Comparison of ENCODE assay signal across 8 mouse cellular contexts in the genomic region with DNA sequence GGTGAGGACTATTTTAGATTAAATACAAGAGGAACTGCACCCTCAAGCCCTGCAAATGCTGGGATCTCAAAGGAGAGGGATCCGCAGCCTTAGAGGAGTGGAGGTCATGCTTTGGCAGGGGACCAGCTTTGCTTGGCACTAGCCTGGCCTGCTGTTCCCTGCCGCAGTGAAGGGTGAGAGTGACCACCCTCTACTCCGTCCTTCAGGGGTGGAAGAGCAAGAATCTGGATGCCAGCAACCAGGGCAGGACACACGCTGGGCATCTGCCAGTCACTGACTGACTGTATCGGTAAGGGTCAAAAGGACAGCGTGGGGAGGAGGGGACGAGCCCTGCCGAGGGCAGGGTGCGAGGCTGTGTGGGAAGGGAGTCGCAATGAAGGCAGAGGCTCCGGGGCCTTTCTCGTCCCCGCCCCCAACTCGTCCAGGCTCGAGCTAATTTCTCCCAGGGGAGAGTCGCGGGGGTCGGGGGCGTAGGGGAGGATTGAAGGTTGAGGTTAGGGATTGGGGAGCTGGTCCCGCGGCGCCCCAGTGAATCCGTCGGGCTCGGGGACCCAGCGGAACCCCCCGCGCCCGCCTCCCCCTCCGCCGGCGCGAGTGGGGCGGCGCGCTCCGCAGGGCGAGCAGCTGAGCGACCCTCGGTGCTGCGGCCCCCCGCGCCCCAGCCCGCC. TPM values are rescaled to one million over a fixed set of nuclear protein-coding genes. Genes with fewer than 3 reads are reported as not detected.
DNase-seq lines count a peak whose midpoint lies in the region; ATAC-seq and TF ChIP-seq lines count a peak whose summit lies in the region.

A gene (plus strand): TSS at position 51 of the 668 bp plus-strand sequence.

- H3K4me1 ChIP-seq in olfactory bulb, adult 2 months (ENCODE audit: control insufficient read depth, insufficient read depth, low read length): peaks cover 20% of the 10 kb centered on the region

- peak; percentile 34 for DNase-seq in ovary, postnatal 36 days (ENCODE audit: low spot score)
- DNase-seq in ovary, postnatal 14 days (ENCODE audit: low spot score): no peak
- peak; percentile 55 to 76 for DNase-seq in cerebellum, adult 18-20 months
- DNase-seq in heart, adult 11 months: peak; percentile 95
- peak; percentile 58 for DNase-seq in kidney, adult 11 months
- DNase-seq in liver: peak; percentile 16

- TF ChIP-seq CTCF in olfactory bulb, adult 2 months (IDR thresholded peaks at IDR 0.05; ENCODE audit: insufficient read depth, low read depth, low read length): no peak

- H3K27ac ChIP-seq in olfactory bulb, adult 2 months (ENCODE audit: insufficient read depth, low read depth, low read length): peak within 1 kb of the TSS; percentile 92

- peak within 1 kb of the TSS; percentile 77 for H3K4me3 ChIP-seq in olfactory bulb, adult 2 months (ENCODE audit: insufficient read depth, low read depth, low read length)

- ATAC-seq in CD4-positive, CD25-positive, alpha-beta regulatory T cell, adult 4 months: no peak

- WGBS in olfactory bulb, adult 2 months: 3% methylated on average over 43 of the region's 44 CpGs

- TF ChIP-seq POLR2A in olfactory bulb, adult 2 months (IDR thresholded peaks at IDR 0.05; ENCODE audit: insufficient read depth, low read depth, low read length): no peak

RNA-seq across cellular contexts. Expression of the gene that starts here (rescaled TPM):
- 96.6 TPM in 1 of 2 replicates, not detected in the other for polyA plus RNA-seq in olfactory bulb, adult 2 months (2012; ENCODE audit: insufficient read depth, insufficient read length, low replicate concordance, missing spikeins)
- not detected for polyA plus RNA-seq in CD4-positive, CD25-positive, alpha-beta regulatory T cell, adult 4 months (2017; shearing (Covaris generic))

Comparison
In these comparisons a context has a peak if more than half of its experiments do, and no peak if none do; other contexts are left out.
1. RNA of the gene that starts here (polyA plus RNA-seq): 96.6 TPM in olfactory bulb, adult 2 months; not detected in CD4-positive, CD25-positive, alpha-beta regulatory T cell, adult 4 months; every median in the first group is over 10 times any median in the second.